Mouse (Mus musculus) brain, embryonic 14.5 days (tissue): ENCODE measurements at regions not wholly inside any gene's neighbourhood (a gene's known extent, or its start where the extent isn't known, plus 50 kb on each side); places are given as distances from the start of the nearest gene placed in this dataset.

Experiments
- CTCF ChIP-seq: fragments of 200-500 bp; IDR thresholded peaks from 2 replicates; pipeline ENCODE4 v1.5.1; 2012; ENCODE audit warnings: inconsistent platforms, mild to moderate bottlenecking, moderate library complexity, borderline replicate concordance; ENCODE audit not compliant: insufficient read depth, insufficient read length; ENCODE audit errors: extremely low read depth
- POLR2A ChIP-seq: fragments of 200-500 bp; IDR thresholded peaks from 2 replicates; pipeline ENCODE4 v1.6.1; 2012; ENCODE audit warnings: mild to moderate bottlenecking, inconsistent platforms, borderline replicate concordance; ENCODE audit not compliant: poor library complexity, insufficient read depth, insufficient read length, severe bottlenecking; ENCODE audit errors: extremely low read depth

- TF ChIP-seq CTCF: no peak
- no peak for TF ChIP-seq POLR2A
These were observed 195.0 kb downstream of the Cep170 start for GRCm38 (mm10) chr1:176618896-176619295.
